Mouse (Mus musculus): ENCODE measurements around the gene Fam222a.
A peak's percentile ranks its signal among the peaks of the same experiment; 100 is the strongest.

The Fam222a gene

GRCm38 (mm10) chr5:114557765-114558731, 9.8 kb upstream of the Fam222a start:
- no peak for DNase-seq (ENCODE audit: extremely low read depth, low read depth)

GRCm38 (mm10) chr5:114560533-114560936, 7.3 kb upstream of the Fam222a start:
- no peak for DNase-seq (ENCODE audit: extremely low read depth, low read depth)

GRCm38 (mm10) chr5:114560965-114561364, 6.9 kb upstream of the Fam222a start:
- DNase-seq (ENCODE audit: extremely low read depth, low read depth), result no peak

GRCm38 (mm10) chr5:114563994-114564393, 3.8 kb upstream of the Fam222a start:
- DNase-seq (ENCODE audit: extremely low read depth, low read depth), result no peak

GRCm38 (mm10) chr5:114565305-114565704, 2.5 kb upstream of the Fam222a start:
- DNase-seq (ENCODE audit: extremely low read depth, low read depth), result no peak

- DNase-seq (ENCODE audit: extremely low read depth, low read depth), result no peak
Observed at GRCm38 (mm10) chr5:114565751-114566150, 2.1 kb upstream of the Fam222a start.

GRCm38 (mm10) chr5:114566461-114566860, 1.4 kb upstream of the Fam222a start:
- DNase-seq (ENCODE audit: extremely low read depth, low read depth), result no peak

- DNase-seq (ENCODE audit: extremely low read depth, low read depth), result peak; percentile 79
Observed at GRCm38 (mm10) chr5:114567075-114567517, 720 bp upstream of the Fam222a start.

GRCm38 (mm10) chr5:114568818-114569217, 1.0 kb downstream of the Fam222a start:
- no peak for DNase-seq (ENCODE audit: extremely low read depth, low read depth)

GRCm38 (mm10) chr5:114569918-114570670, 2.3 kb downstream of the Fam222a start:
- DNase-seq (ENCODE audit: extremely low read depth, low read depth), result no peak

- DNase-seq (ENCODE audit: extremely low read depth, low read depth), result no peak
Observed at GRCm38 (mm10) chr5:114570791-114571450, 3.1 kb downstream of the Fam222a start.

- DNase-seq (ENCODE audit: extremely low read depth, low read depth), result no peak
Observed at GRCm38 (mm10) chr5:114571451-114572030, 3.7 kb downstream of the Fam222a start.

- no peak for DNase-seq (ENCODE audit: extremely low read depth, low read depth)
Observed at GRCm38 (mm10) chr5:114572997-114573396, 5.2 kb downstream of the Fam222a start.

GRCm38 (mm10) chr5:114573920-114574628, 6.3 kb downstream of the Fam222a start:
- no peak for DNase-seq (ENCODE audit: extremely low read depth, low read depth)

GRCm38 (mm10) chr5:114575010-114575409, 7.2 kb downstream of the Fam222a start:
- no peak for DNase-seq (ENCODE audit: extremely low read depth, low read depth)

GRCm38 (mm10) chr5:114575530-114575929, 7.7 kb downstream of the Fam222a start:
- no peak for DNase-seq (ENCODE audit: extremely low read depth, low read depth)

GRCm38 (mm10) chr5:114575986-114576605, 8.3 kb downstream of the Fam222a start:
- no peak for DNase-seq (ENCODE audit: extremely low read depth, low read depth)

- DNase-seq (ENCODE audit: extremely low read depth, low read depth), result no peak
Observed at GRCm38 (mm10) chr5:114578361-114578760, 10.5 kb downstream of the Fam222a start.

- no peak for DNase-seq (ENCODE audit: extremely low read depth, low read depth)
Observed at GRCm38 (mm10) chr5:114579714-114580357, 12.0 kb downstream of the Fam222a start.

GRCm38 (mm10) chr5:114581486-114581885, 13.7 kb downstream of the Fam222a start:
- DNase-seq (ENCODE audit: extremely low read depth, low read depth), result no peak
